15 mouse cellular contexts compared by ENCODE assay signal in genomic region chr19:5935691-5936090, GRCm38 (mm10). TPM values are rescaled to one million over a fixed set of nuclear protein-coding genes. Genes with fewer than 3 reads are reported as not detected.
DNase-seq lines count a peak whose midpoint lies in the region; ATAC-seq and TF ChIP-seq lines count a peak whose summit lies in the region.
"Had no signal": no experiment of that assay in that cellular context is flagged by ENCODE, and none has a peak within 500 bp of the region (broad histone marks: within the 10 kb centered on the region; RNA-seq: fewer than 3 reads in every experiment).

No protein-coding gene starts in this region.

- DNase-seq in heart, adult 2 months = peak; percentile 61
- no peak for DNase-seq in heart, adult 9 months (ENCODE audit: low spot score in 2 of 2)
- DNase-seq in urinary bladder, postnatal 14 days (ENCODE audit: low spot score) = peak; percentile 54
- no peak for DNase-seq in urinary bladder, adult 18-20 months (ENCODE audit: low spot score in 2 of 2)
- no peak for DNase-seq in cerebellum, adult 9-11 months
- no peak for DNase-seq in ovary, postnatal 14 days (ENCODE audit: low spot score)
- DNase-seq in embryo, embryonic 10 days (ENCODE audit: low spot score) = no peak
- DNase-seq: adrenal gland, adult 8-10 months; forebrain, postnatal 0 days had no signal

- peak overlapping the region; percentile 68 for H3K27ac ChIP-seq in heart, adult 2 months
- H3K27ac ChIP-seq in limb, embryonic 12.5 days = 0 out of 2 replicates have a peak overlapping the region, but pooled peaks have one; percentile 29
- H3K27ac ChIP-seq: layer of hippocampus, adult 2 months had no signal

- peaks cover 31% of the 10 kb centered on the region for H3K4me1 ChIP-seq in heart, adult 2 months (ENCODE audit: control insufficient read depth, insufficient read depth, low read length)
- H3K4me1 ChIP-seq in limb, embryonic 12.5 days (replicated peaks) = peaks cover 11% of the 10 kb centered on the region

- no peaks in the 10 kb centered on the region for H3K9me3 ChIP-seq in limb, embryonic 12.5 days

- TF ChIP-seq EP300 in heart, adult 2 months (IDR thresholded peaks at IDR 0.05; ENCODE audit: insufficient read depth, low read depth, low read length) = no peak

- TF ChIP-seq CTCF in heart, adult 2 months (IDR thresholded peaks at IDR 0.05) = no peak

- no peak overlapping the region for H3K9ac ChIP-seq in heart, adult 2 months (ENCODE audit: low read depth, low read length)
- peak overlapping the region; percentile 27; the same call in 1 of the 2 replicates for H3K9ac ChIP-seq in limb, embryonic 12.5 days (replicated peaks)
- H3K9ac ChIP-seq: forebrain, postnatal 0 days had no signal

- no peaks in the 10 kb centered on the region for H3K27me3 ChIP-seq in heart, adult 2 months (ENCODE audit: control insufficient read depth, insufficient read depth, low read length)
- H3K27me3 ChIP-seq in limb, embryonic 12.5 days = peaks cover 3% of the 10 kb centered on the region; the same call in 1 of the 2 replicates

- no peaks in the 10 kb centered on the region for H3K36me3 ChIP-seq in heart, adult 2 months (ENCODE audit: control insufficient read depth, insufficient read depth, low read length)
- peaks cover 16% of the 10 kb centered on the region for H3K36me3 ChIP-seq in limb, embryonic 12.5 days

- H3K4me2 ChIP-seq in limb, embryonic 12.5 days = no peak overlapping the region

- WGBS in heart, adult 2 months = 27% methylated on average over 5 of the region's 5 CpGs
- WGBS in limb, embryonic 12.5 days = 76% methylated on average over 5 of the region's 5 CpGs

- TF ChIP-seq POLR2A in heart, adult 2 months (IDR thresholded peaks at IDR 0.05; ENCODE audit: insufficient read depth, low read depth, low read length) = no peak

- no peak for ATAC-seq in limb, embryonic 12.5 days (ENCODE audit: insufficient number of reproducible peaks, insufficient read depth, low FRiP score, low TSS enrichment, low read depth)
- ATAC-seq: forebrain, postnatal 0 days had no signal

- intact Hi-C loops in heart, adult 2 months (cut with DNase I) = no loop called here

- no peak overlapping the region for H3K4me3 ChIP-seq in heart, adult 2 months
- no peak overlapping the region for H3K4me3 ChIP-seq in limb, embryonic 12.5 days (replicated peaks)
- H3K4me3 ChIP-seq: layer of hippocampus, adult 2 months had no signal

- no peaks in the 10 kb centered on the region for H3K79me2 ChIP-seq in heart, adult 2 months (replicated peaks; ENCODE audit: control insufficient read depth, insufficient read depth, low read length)

RNA-seq across cellular contexts. Expression of gene Cdc42ep2, which starts 11.1 kb away (rescaled TPM):
- 1 to 10 TPM; 8.0 to 8.4 TPM for total RNA-seq in heart, adult 2 months (2021)
- 11.7 and 19.0 TPM in 2 replicates for polyA plus RNA-seq in heart, adult 2 months (2012; rRNA removed)
- 2.7 and 3.0 TPM in 2 replicates for polyA plus RNA-seq in limb, embryonic 12.5 days (2016; fragmentation: Nextera tagmentation; extraction: Ambion mirVana)
- total RNA-seq: hematopoietic stem cell, adult 5-6 weeks had no signal

RNA-seq across cellular contexts. Expression of gene Dpf2, which starts 22.9 kb away (rescaled TPM):
- 10 to 100 TPM; 82.3 to 83.5 TPM for total RNA-seq in heart, adult 2 months (2021)
- 71.8 and 104 TPM in 2 replicates for polyA plus RNA-seq in heart, adult 2 months (2012; rRNA removed)
- 192 and 199 TPM in 2 replicates for polyA plus RNA-seq in limb, embryonic 12.5 days (2016; fragmentation: Nextera tagmentation; extraction: Ambion mirVana)

RNA-seq across cellular contexts. Expression of gene Pola2, which starts 28.3 kb away (rescaled TPM):
- 10 to 100 TPM in 1 of 2 experiments, 1 to 10 TPM in 1; 8.6 to 10.9 TPM for total RNA-seq in heart, adult 2 months (2021)
- 27.9 and 38.7 TPM in 2 replicates for polyA plus RNA-seq in heart, adult 2 months (2012; rRNA removed)
- polyA plus RNA-seq in limb, embryonic 12.5 days (2016; fragmentation: Nextera tagmentation; extraction: Ambion mirVana) = 91.5 and 91.9 TPM in 2 replicates

RNA-seq across cellular contexts. Expression of gene Tigd3, which starts 41.7 kb away (rescaled TPM):
- total RNA-seq in heart, adult 2 months (2021) = under 1 TPM; 0.14 to 0.47 TPM
- polyA plus RNA-seq in heart, adult 2 months (2012; rRNA removed) = 0.25 and 0.67 TPM in 2 replicates
- 5.5 and 6.6 TPM in 2 replicates for polyA plus RNA-seq in limb, embryonic 12.5 days (2016; fragmentation: Nextera tagmentation; extraction: Ambion mirVana)

RNA-seq across cellular contexts. Expression of gene Slc22a20, which starts 50.3 kb away (rescaled TPM):
- total RNA-seq in heart, adult 2 months (2021) = not detected
- polyA plus RNA-seq in heart, adult 2 months (2012; rRNA removed) = not detected in 2 replicates
- polyA plus RNA-seq in limb, embryonic 12.5 days (2016; fragmentation: Nextera tagmentation; extraction: Ambion mirVana) = not detected in 2 replicates
- total RNA-seq: adrenal gland, adult 8-10 months; forebrain, postnatal 0 days; hematopoietic stem cell, adult 5-6 weeks; layer of hippocampus, adult 2 months; midbrain, postnatal 0 days had no signal
- polyA plus RNA-seq: embryonic facial prominence, embryonic 11.5 days; forebrain, postnatal 0 days; limb, embryonic 14.5 days; midbrain, postnatal 0 days had no signal

Comparison
In these comparisons a context has a peak if more than half of its experiments do, and no peak if none do; other contexts are left out.
1. DNase-seq: peak in heart, adult 2 months (2 of 2) and urinary bladder, postnatal 14 days (single experiment); none in heart, adult 9 months (0 of 2), urinary bladder, adult 18-20 months (0 of 2), cerebellum, adult 9-11 months (single experiment), ovary, postnatal 14 days (single experiment) and embryo, embryonic 10 days (single experiment).